Mouse (Mus musculus) heart, embryonic 12.5 days (tissue): ENCODE measurements at regions not wholly inside any gene's neighbourhood (a gene's known extent, or its start where the extent isn't known, plus 50 kb on each side); places are given as distances from the start of the nearest gene placed in this dataset.

Experiments used
- ATAC-seq: fragments of 200-750 bp; cut with Nextera tagmentation; 2 replicates; pipeline ENCODE4 v1.8.0; 2017; ENCODE audit warnings: moderate TSS enrichment, moderate library complexity; ENCODE audit not compliant: insufficient number of reproducible peaks, low FRiP score
- H3K27ac ChIP-seq: fragments of 300-500 bp; sonication (generic); 2 replicates; pipeline ENCODE4 v1.5.1; 2016; ENCODE audit warnings: mild to moderate bottlenecking, moderate library complexity; ENCODE audit not compliant: poor library complexity, severe bottlenecking
- H3K27me3 ChIP-seq: fragments of 300-500 bp; sonication (generic); replicated peaks from 2 replicates; pipeline ENCODE4 v1.6.1; 2016; ENCODE audit warnings: mild to moderate bottlenecking, moderate library complexity
- H3K36me3 ChIP-seq: fragments of 300-500 bp; sonication (generic); 2 replicates; pipeline ENCODE4 v1.6.1; 2016; ENCODE audit warnings: mild to moderate bottlenecking, moderate library complexity
- H3K4me1 ChIP-seq: fragments of 300-500 bp; sonication (generic); replicated peaks from 2 replicates; pipeline ENCODE4 v1.6.1; 2016; ENCODE audit warnings: mild to moderate bottlenecking
- H3K4me2 ChIP-seq: fragments of 300-500 bp; sonication (generic); 2 replicates; pipeline ENCODE4 v1.6.1; 2016; ENCODE audit warnings: mild to moderate bottlenecking, moderate library complexity
- H3K4me3 ChIP-seq: fragments of 300-500 bp; sonication (generic); 2 replicates; pipeline ENCODE4 v1.5.1; 2016; ENCODE audit warnings: mild to moderate bottlenecking
- H3K9ac ChIP-seq: fragments of 300-500 bp; sonication (generic); 2 replicates; pipeline ENCODE4 v1.6.1; 2016; ENCODE audit warnings: mild to moderate bottlenecking, moderate library complexity
- H3K9me3 ChIP-seq: fragments of 300-500 bp; sonication (generic); replicated peaks from 2 replicates; pipeline ENCODE4 v1.6.1; 2016; ENCODE audit warnings: mild to moderate bottlenecking, moderate library complexity
- WGBS: fragments of 180-500 bp; shearing (Covaris S2); methylation state at CpG from one replicate; pipeline ENCODE4 v1.1.7; 2016; 5-methylcytosine and 5-hydroxymethylcytosine counted together

- Histone ChIP-seq H3K9me3 (peaks cover 14% of the 10 kb centered on the region; the same call in 1 of the 2 replicates), H3K4me1 (no peaks in the 10 kb centered on the region), H3K36me3 (no peaks in the 10 kb centered on the region), H3K4me3 (no peak overlapping the region), H3K4me2 (no peak overlapping the region), H3K9ac (no peak overlapping the region), H3K27ac (no peak overlapping the region), H3K27me3 (no peaks in the 10 kb centered on the region)
- WGBS: 82% methylated on average over 17 of the region's 17 CpGs
- ATAC-seq: no peak
Observed at GRCm38 (mm10) chr2:173930606-173931177, 145.4 kb upstream of the Stx16 start.

GRCm38 (mm10) chr2:173935706-173936105 lies 140.4 kb upstream of the Stx16 start:
- Histone ChIP-seq H3K27me3 (no peaks in the 10 kb centered on the region), H3K36me3 (no peaks in the 10 kb centered on the region), H3K4me3 (no peak overlapping the region), H3K4me2 (no peak overlapping the region), H3K4me1 (no peaks in the 10 kb centered on the region), H3K9me3 (peaks cover 14% of the 10 kb centered on the region; the same call in 1 of the 2 replicates), H3K9ac (no peak overlapping the region), H3K27ac (no peak overlapping the region)
- no peak for ATAC-seq
- WGBS: 67% methylated on average over 5 of the region's 5 CpGs

- no peaks in the 10 kb centered on the region for H3K36me3 ChIP-seq
- no peak overlapping the region for H3K4me3 ChIP-seq
- no peak overlapping the region for H3K4me2 ChIP-seq
- H3K27ac ChIP-seq: no peak overlapping the region
- H3K4me1 ChIP-seq: no peaks in the 10 kb centered on the region
- peaks cover 9% of the 10 kb centered on the region; the same call in 1 of the 2 replicates for H3K9me3 ChIP-seq
- no peaks in the 10 kb centered on the region for H3K27me3 ChIP-seq
- no peak overlapping the region for H3K9ac ChIP-seq
- 76% methylated on average over 18 of the region's 18 CpGs for WGBS
- no peak for ATAC-seq
Observed at GRCm38 (mm10) chr2:173937531-173938439, 138.3 kb upstream of the Stx16 start.

- ATAC-seq: no peak
- H3K27me3 ChIP-seq: no peaks in the 10 kb centered on the region
- H3K9me3 ChIP-seq: peaks cover 3% of the 10 kb centered on the region; the same call in 1 of the 2 replicates
- H3K9ac ChIP-seq: no peak overlapping the region
- 73% methylated on average over 11 of the region's 11 CpGs for WGBS
- H3K4me1 ChIP-seq: no peaks in the 10 kb centered on the region
- no peaks in the 10 kb centered on the region for H3K36me3 ChIP-seq
- no peak overlapping the region for H3K4me2 ChIP-seq
- H3K27ac ChIP-seq: no peak overlapping the region
- no peak overlapping the region for H3K4me3 ChIP-seq
Observed at GRCm38 (mm10) chr2:173938440-173938787, 137.7 kb upstream of the Stx16 start.

GRCm38 (mm10) chr2:173945441-173945840 lies 130.7 kb upstream of the Stx16 start:
- H3K27me3 ChIP-seq: no peaks in the 10 kb centered on the region
- 77% methylated on average over 5 of the region's 5 CpGs for WGBS
- H3K4me1 ChIP-seq: peaks cover 6% of the 10 kb centered on the region; the same call in 1 of the 2 replicates
- H3K4me3 ChIP-seq: no peak overlapping the region
- H3K9me3 ChIP-seq: peaks cover 5% of the 10 kb centered on the region
- H3K27ac ChIP-seq: no peak overlapping the region
- ATAC-seq: no peak
- H3K36me3 ChIP-seq: no peaks in the 10 kb centered on the region
- H3K9ac ChIP-seq: no peak overlapping the region
- H3K4me2 ChIP-seq: no peak overlapping the region

GRCm38 (mm10) chr2:173948586-173948985 lies 127.5 kb upstream of the Stx16 start:
- Histone ChIP-seq H3K4me1 (peaks cover 6% of the 10 kb centered on the region; the same call in 1 of the 2 replicates), H3K9ac (no peak overlapping the region), H3K4me3 (no peak overlapping the region), H3K36me3 (no peaks in the 10 kb centered on the region), H3K27ac (no peak overlapping the region), H3K9me3 (peaks cover 5% of the 10 kb centered on the region; the same call in 1 of the 2 replicates), H3K27me3 (no peaks in the 10 kb centered on the region), H3K4me2 (no peak overlapping the region)
- WGBS: 83% methylated on average over 5 of the region's 5 CpGs
- ATAC-seq: no peak

- H3K4me1 ChIP-seq: peaks cover 6% of the 10 kb centered on the region; the same call in 1 of the 2 replicates
- no peaks in the 10 kb centered on the region for H3K36me3 ChIP-seq
- no peak overlapping the region for H3K27ac ChIP-seq
- no peaks in the 10 kb centered on the region for H3K27me3 ChIP-seq
- H3K4me3 ChIP-seq: peak overlapping the region; percentile 27; the same call in 1 of the 2 replicates
- 33% methylated on average over 10 of the region's 10 CpGs for WGBS
- no peak for ATAC-seq
- peak overlapping the region; percentile 64 for H3K4me2 ChIP-seq
- no peaks in the 10 kb centered on the region for H3K9me3 ChIP-seq
- peak overlapping the region; percentile 24; the same call in 1 of the 2 replicates for H3K9ac ChIP-seq
Observed at GRCm38 (mm10) chr2:173950164-173950891, 125.8 kb upstream of the Stx16 start.

- Histone ChIP-seq H3K9ac (no peak overlapping the region), H3K4me2 (no peak overlapping the region), H3K4me1 (no peaks in the 10 kb centered on the region), H3K36me3 (no peaks in the 10 kb centered on the region), H3K27ac (no peak overlapping the region), H3K4me3 (no peak overlapping the region), H3K27me3 (no peaks in the 10 kb centered on the region), H3K9me3 (no peaks in the 10 kb centered on the region; the same call in 1 of the 2 replicates)
- no peak for ATAC-seq
- 72% methylated on average over 5 of the region's 5 CpGs for WGBS
Observed at GRCm38 (mm10) chr2:173966111-173966510, 110.0 kb upstream of the Stx16 start.

- Histone ChIP-seq H3K36me3 (no peaks in the 10 kb centered on the region), H3K9ac (no peak overlapping the region), H3K4me3 (no peak overlapping the region), H3K4me1 (no peaks in the 10 kb centered on the region), H3K4me2 (no peak overlapping the region), H3K9me3 (peaks cover 6% of the 10 kb centered on the region; the same call in 1 of the 2 replicates), H3K27ac (no peak overlapping the region), H3K27me3 (no peaks in the 10 kb centered on the region)
- ATAC-seq: no peak
- 38% methylated on average over 1 of the region's 1 CpGs for WGBS
Observed at GRCm38 (mm10) chr2:173970789-173971188, 105.3 kb upstream of the Stx16 start.

- H3K4me2 ChIP-seq: no peak overlapping the region
- no peak overlapping the region for H3K4me3 ChIP-seq
- H3K36me3 ChIP-seq: no peaks in the 10 kb centered on the region
- no peak overlapping the region for H3K27ac ChIP-seq
- peaks cover 7% of the 10 kb centered on the region; the same call in 1 of the 2 replicates for H3K4me1 ChIP-seq
- H3K9ac ChIP-seq: no peak overlapping the region
- H3K27me3 ChIP-seq: no peaks in the 10 kb centered on the region
- ATAC-seq: no peak
- 41% methylated on average over 4 of the region's 4 CpGs for WGBS
- H3K9me3 ChIP-seq: peaks cover 6% of the 10 kb centered on the region; the same call in 1 of the 2 replicates
Observed at GRCm38 (mm10) chr2:173976314-173977053, 99.6 kb upstream of the Stx16 start.
